Mouse (Mus musculus) frontal cortex, postnatal 25 days (tissue): Measurements from ENCODE around the gene Odf3l2.
A peak's percentile ranks its signal among the peaks of the same experiment; 100 is the strongest.

Source experiments
- DNase-seq, 2 experiments: peaks; one replicate each; pipeline ENCODE4 v3.0.0; 2022; ENCODE audit warnings: low spot score in 2 of 2

Gene Odf3l2

DNA sequence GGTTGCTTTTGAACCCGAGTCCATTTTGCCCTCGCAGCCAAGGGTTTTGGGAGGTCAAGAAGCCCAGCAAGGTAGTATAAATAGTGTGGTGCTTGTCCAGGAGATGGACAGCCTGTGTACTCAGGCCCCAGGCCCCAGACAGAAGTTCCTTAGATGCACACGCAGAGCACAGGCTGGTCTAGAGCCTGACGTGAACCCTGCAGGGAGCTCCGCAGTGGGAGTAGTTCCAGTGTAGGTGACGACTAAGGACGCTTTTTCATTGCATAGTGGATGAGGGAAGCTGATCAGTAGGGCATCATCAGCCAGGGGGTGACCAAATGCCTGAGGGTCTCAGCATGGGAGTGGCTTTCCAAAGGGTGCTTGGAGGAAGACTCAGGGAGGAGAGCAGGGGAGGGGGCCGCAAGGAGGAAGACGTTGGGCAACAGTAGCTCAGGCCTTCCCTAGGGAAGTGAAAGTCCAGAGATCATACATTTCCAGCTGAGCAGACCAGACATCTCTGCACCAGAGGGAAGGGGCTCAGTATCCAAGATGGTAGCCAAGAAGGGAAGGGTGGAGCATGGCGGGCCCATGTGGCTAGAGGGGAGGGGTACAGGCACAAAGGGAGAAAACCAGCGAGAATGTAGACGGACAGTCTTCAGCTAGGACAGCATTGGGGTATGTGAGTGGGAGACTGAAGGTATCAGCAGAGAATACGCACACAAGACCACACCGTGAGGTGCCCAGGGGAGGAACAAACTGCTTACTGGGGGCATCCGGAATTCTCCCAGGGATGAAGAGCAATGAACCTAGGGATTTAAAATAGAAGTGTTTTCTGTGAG is 24.7 kb upstream of the Odf3l2 start:
- DNase-seq = no peak

DNA sequence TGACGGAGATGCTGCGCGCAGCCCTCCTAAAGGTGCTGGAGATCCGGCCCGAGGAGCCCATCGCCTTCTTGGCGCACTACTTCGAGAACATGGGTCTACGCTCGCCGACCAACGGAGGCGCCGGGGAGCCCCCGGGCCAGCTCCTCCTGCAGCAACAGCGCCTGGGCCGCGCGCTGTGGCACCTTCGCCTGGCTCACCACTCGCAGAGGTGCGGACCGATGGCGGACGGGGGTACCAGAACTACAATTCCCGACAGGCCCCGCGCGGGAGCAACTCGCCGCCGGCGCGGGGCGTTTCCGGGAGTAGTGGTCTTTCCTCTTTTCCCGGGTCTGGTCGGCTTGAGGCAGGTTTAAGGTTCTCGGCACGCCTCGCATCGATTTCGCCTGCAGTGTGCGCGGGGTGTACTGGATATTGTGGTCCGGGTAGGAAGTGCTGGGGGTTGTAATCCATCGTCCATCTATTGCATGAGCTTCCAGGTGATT is 24.1 kb upstream of the Odf3l2 start:
- DNase-seq = peak; percentile 61 to 72

GRCm38 (mm10) chr10:79668771-79669575 is 23.4 kb upstream of the Odf3l2 start, which contains the start of gene Tpgs1:
Gene Tpgs1 (plus strand): TSS chr10:79669369.
- DNase-seq = peak; percentile 85 to 93

DNA sequence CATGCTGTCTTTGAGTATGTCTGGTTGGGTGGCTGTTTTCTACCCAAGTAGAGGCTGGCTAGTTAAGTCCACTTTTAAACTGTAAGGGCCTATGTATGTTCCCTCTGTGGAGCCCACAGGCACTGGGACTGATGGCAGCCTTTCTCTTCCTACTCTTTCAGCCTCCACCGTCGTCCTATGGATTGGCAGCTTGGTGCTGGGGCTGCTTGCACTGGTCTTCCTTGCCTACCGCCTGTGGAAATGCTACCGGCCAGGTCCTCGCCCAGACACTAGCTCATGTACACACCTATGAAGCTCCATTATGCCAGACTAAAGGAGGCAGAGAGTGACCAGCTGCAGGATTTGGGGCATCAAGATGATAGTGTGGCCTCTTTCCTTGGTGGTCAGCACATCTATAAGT is 22.5 kb upstream of the Odf3l2 start:
- no peak for DNase-seq

- DNase-seq = no peak
Observed at GRCm38 (mm10) chr10:79666493-79666892, 21.0 kb upstream of the Odf3l2 start.

DNA sequence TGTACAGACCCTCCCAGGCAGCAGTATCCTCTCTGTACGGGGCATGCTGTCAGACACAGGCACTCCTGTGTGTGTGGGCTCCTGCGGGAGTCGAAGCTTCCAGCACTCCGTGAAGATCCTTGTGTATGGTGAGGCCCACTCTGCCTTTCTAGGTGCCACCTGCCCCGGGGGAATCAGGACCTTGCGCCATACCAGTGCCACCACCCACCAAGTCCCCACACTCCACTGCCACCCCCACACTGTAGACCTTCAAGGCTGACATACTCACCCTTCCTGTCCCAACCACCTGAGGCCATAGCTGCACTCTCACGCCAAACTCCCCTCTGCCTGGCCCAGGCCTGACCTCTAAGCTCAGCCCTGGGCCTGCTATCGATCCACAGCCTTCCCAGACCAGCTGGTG is 19.5 kb upstream of the Odf3l2 start:
- no peak for DNase-seq

DNA sequence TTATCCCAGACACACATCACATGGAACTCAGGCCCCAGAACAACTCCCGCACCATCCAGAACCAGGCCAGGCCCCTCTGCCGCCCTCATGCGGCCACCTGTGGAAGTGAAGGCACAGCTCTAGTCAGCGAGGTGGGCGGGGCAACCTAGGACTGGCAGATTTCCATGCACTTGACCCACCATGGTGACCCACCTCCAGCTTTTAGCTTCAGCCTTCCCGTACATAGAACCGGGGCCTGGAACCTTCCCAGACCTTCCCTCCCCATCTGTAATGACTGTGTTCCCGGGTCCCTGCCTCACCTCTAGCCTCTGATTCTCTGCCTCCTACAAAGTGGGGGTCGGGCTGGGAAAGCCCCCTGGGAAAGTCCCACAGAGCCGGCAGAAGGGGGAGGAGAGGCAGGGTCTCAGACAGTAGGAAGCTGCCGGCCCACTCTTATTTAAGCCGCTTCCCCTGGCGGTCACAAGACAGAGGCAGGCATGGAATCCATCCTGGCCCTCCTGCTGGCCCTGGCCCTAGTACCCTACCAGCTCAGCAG is 18.7 kb upstream of the Odf3l2 start, which contains the start of gene Madcam1:
TSS of gene Madcam1 (plus strand) at position 429 of the 535 bp plus-strand sequence.
- DNase-seq = peak in 1 of 2 experiments; percentile 52

DNA sequence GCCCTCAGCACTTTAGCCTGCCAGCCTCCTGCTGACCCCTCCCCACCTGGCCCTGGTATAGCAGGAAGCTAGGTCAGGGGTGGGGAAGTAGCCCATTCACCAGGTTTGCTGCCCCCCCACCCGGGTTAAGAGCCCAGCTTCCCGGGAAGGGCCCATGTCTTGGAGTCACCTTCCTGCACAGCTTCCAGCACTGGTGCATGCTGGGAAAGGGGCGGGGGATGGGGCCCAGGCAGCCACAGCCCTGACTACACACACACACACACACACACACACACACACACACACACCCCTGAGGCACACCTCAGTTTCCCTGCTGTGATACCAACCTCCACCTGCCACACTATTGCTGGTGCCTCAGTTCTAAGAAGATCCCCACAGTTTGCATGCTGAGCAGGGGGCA is 16.3 kb upstream of the Odf3l2 start:
- DNase-seq = no peak

GRCm38 (mm10) chr10:79660298-79660697 is 14.8 kb upstream of the Odf3l2 start:
- no peak for DNase-seq

- no peak for DNase-seq
Observed at GRCm38 (mm10) chr10:79658829-79659228, 13.3 kb upstream of the Odf3l2 start.

DNA sequence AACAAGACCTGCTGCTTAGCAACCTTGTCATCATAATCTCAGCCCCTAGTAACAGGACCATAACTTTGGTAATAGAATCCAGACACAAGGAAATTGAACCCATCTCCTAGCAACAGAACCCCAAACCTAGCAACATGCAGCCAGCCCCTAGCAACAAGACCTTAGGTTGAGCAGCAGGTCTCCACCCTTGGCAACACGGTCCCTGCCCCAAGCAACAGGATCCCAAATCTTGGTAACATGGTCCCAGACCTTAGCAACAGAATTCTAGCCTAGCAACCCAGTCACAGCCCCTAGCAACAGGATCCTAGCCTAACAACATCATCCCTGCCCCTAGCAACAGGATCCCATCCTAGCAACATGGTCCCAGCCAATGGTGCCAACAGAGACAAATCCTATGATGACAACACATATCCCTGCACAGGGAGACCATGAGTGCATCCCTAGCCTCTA is 9.4 kb upstream of the Odf3l2 start:
- DNase-seq = no peak

DNA sequence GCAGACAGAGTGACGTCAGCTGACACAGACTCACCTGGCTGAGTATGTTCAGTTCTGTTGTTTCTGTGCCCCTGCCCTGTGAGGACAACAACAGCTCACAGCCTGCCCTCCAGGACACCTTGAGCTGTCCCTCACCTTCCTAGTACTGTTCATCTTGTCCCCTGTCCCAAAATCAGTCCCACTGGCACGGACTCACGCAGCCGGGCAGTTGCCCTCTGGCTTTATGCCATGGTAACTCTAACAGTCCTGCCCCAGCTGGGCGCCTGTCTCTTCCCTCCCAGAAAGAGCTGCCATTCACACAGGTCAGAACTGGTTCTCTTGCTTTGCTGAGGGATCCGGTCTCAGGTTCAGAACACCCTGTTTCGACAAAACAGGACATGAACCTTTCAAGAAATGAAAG is 7.3 kb upstream of the Odf3l2 start:
- DNase-seq = no peak

DNA sequence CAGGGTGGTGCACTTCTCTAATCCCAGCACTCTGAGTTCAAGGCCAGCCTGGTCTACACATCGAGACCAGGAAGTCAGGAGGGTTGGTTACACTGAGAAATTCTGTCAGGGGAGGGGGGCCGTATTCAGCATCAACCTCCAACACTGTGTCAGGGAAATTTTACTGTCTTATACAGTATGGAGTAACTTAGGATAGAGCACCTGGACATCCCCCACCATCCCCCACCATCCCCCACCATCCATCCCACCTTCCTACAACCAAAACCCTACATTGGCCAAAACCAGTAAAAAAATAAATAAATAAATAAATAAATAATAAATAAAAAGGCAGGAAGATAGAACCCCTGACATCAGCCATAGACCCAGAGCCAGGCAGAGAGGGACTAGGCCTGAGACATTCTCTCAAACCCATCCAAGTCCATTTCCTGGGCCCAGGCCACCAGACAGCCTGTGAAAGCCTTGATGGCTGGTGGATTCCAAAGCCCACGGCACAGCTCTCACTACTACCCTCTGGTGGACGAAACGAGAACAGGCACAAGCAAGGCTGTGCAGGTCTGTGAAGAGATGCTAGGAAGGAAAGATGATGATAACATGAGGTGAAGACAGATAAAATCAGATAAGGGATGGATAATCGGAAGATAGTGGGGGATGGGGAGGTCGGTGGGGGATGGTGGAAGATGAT is 3.7 kb upstream of the Odf3l2 start:
- peak; percentile 65 to 66 for DNase-seq

GRCm38 (mm10) chr10:79638486-79639204 is 6.9 kb downstream of the Odf3l2 start:
- DNase-seq = no peak

DNA sequence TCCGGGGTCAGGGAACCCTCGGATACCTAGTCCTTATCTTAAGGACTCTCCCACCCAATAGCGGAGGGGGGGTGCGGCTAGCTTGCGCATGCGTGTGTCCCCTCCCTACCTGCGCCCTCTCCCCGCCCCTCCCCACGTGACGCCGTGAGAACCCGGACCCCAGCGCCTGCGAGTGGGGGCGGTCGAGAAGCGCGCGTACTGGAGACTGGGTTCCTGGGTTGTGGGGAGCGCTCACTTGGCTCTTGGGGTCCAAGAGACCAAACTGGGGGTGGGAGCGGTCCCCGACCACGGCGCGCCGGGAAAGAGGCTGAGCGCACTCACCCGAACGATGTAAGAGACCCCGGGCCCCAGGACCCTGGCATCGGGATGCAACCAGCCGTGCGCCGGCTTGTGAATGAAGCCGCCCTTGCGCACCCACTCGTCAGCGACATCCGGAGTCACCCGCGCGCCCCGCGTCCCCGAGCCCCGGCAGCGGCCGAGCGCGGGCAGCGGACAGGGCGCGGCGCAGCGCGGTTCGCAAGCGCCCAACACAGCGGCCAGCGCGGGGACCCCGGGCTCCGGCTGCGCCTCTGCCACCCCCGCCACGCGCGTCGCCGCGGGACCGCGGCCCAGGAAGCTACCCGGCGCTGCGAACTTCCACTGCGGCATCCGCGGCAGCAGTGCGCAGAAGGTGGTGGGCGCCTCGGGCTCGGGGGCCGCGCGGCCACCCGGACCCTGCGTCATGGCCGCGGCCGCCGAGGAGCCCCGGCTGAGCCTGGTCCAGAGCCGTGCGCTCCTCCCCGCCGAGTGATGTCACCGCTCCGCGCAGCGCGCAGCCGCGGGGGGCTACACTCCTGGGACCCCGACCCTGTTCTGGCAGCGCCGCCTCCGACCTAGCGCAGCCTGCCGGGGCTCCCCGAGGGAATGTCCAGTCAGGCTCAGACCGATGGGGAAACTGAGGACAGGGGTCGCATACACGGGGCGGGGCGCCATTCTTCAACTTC is 8.1 kb downstream of the Odf3l2 start, which contains the start of gene Shc2:
TSS of gene Shc2 (minus strand) at position 791 of the 983 bp plus-strand sequence.
- peak; percentile 70 to 73 for DNase-seq

DNA sequence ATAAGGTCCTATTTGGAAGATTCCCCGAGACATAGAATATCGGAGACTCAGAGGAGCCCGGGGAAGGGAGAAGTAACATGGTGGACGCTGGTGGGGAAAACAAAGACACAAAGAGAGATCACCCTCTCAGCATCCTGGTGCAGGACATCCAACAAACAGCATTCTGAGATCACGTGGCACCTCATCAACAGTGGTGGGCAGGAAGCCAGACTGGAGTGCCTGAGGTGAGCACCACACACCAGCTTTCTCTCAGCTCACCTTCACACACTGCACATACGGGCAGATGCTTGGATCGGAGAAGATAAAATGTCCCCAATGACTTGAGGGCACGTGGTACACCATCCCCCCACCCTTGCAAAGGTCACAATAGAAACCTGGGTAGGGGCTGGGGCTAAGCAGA is 9.3 kb downstream of the Odf3l2 start:
- no peak for DNase-seq

DNA sequence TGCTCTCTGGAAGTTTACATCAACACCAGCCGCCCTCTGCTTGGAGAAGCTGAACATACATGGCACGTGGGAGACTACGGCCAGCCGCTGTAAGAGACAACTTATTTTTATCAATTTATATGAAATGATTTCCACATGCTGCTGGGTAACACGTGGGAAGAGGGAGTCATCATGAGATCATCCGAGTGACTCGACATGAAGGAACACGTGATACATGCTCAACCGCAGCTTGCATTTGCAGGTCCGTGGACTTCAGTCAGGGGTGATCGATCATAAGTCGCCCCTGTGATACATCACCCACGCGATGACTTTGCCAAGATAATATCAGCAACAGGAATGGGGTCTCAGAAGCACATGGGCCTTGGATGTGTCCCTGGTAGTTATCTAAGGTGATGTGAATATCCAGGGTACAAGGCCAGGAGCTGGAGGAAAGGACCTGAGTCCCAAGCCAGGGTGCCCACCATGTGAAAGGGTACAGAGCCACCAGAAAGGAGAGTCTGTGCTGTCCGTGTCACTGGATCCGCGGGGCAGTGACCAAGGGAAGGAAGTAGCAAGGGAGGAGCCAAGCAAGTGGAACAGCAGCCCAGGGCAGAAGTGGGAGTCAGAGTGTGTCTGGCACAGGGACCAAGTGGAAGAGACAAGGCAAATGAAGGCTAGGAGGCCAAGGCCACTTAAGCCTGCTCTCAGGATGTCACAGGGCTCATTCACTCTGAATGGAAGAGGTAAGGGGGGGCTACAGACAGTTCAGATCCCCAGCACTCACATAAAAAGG is 12.3 kb downstream of the Odf3l2 start:
- DNase-seq = no peak

GRCm38 (mm10) chr10:79631432-79631831 is 14.1 kb downstream of the Odf3l2 start:
- no peak for DNase-seq

GRCm38 (mm10) chr10:79628377-79628776 is 17.2 kb downstream of the Odf3l2 start:
- DNase-seq = no peak
